Comparison of ENCODE assay signal across 10 mouse cellular contexts in the genomic region with DNA sequence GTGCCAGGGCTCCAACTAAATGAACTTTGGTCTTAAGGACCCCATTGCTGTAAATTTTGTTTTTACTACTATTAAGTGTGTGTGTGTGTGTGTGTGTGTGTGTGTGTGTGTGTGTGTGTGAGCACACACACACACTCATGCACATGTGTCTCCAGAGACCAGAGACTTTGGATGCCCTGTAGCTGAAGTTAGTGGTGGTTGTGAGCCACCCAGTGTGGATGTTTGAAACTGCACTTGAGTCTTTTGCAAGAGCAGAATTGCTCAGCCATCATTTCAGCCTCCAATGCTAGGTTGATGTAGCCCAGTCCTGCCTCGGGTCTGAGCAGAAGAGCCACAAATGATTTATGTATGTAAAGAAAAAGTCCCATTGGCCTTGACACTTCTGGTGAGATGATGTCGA. TPM values are rescaled to one million over a fixed set of nuclear protein-coding genes. Genes with fewer than 3 reads are reported as not detected.
DNase-seq lines count a peak whose midpoint lies in the region; ATAC-seq and TF ChIP-seq lines count a peak whose summit lies in the region.
"Had no signal": no experiment of that assay in that cellular context is flagged by ENCODE, and none has a peak within 500 bp of the region (broad histone marks: within the 10 kb centered on the region; RNA-seq: fewer than 3 reads in every experiment).

No protein-coding gene starts in this region.

- 48% methylated on average over 2 of the region's 2 CpGs for WGBS in kidney, embryonic 14.5 days

- no peak overlapping the region for H3K4me2 ChIP-seq in kidney, embryonic 14.5 days (replicated peaks; ENCODE audit: low read depth, low read length)
- H3K4me2 ChIP-seq: heart, embryonic 11.5 days; stomach, embryonic 15.5 days had no signal

- no peak for ATAC-seq in kidney, embryonic 14.5 days (ENCODE audit: low FRiP score, low TSS enrichment)

- H3K9me3 ChIP-seq in kidney, embryonic 14.5 days (ENCODE audit: control insufficient read depth, low read length) = no peaks in the 10 kb centered on the region
- H3K9me3 ChIP-seq: stomach, embryonic 15.5 days had no signal

- no peak overlapping the region for H3K4me3 ChIP-seq in kidney, embryonic 14.5 days (ENCODE audit: low read length)
- H3K4me3 ChIP-seq in C2C12 (ENCODE audit: insufficient read depth, poor library complexity, severe bottlenecking) = no peak overlapping the region
- H3K4me3 ChIP-seq: stomach, embryonic 15.5 days had no signal

- no peaks in the 10 kb centered on the region for H3K4me1 ChIP-seq in kidney, embryonic 14.5 days (ENCODE audit: control insufficient read depth, insufficient read depth, low read length)
- H3K4me1 ChIP-seq: stomach, embryonic 15.5 days had no signal

- H3K36me3 ChIP-seq in kidney, embryonic 14.5 days (ENCODE audit: control insufficient read depth, insufficient read depth, low read length) = no peaks in the 10 kb centered on the region
- no peaks in the 10 kb centered on the region for H3K36me3 ChIP-seq in C2C12 (ENCODE audit: control insufficient read depth, insufficient read depth)
- H3K36me3 ChIP-seq: stomach, embryonic 15.5 days had no signal

- no peak overlapping the region for H3K27ac ChIP-seq in kidney, embryonic 14.5 days (ENCODE audit: low read depth, low read length)
- H3K27ac ChIP-seq: stomach, embryonic 15.5 days had no signal

- peak; percentile 8 for TF ChIP-seq CTCF in C2C12 (IDR thresholded peaks at IDR 0.05; ENCODE audit: control insufficient read depth, insufficient read depth, insufficient read length)

- DNase-seq in adrenal gland, postnatal 10 days = peak; percentile 52
- no peak for DNase-seq in adrenal gland, adult 18-20 months (ENCODE audit: low spot score in 2 of 2)
- peak; percentile 29 to 58 for DNase-seq in kidney, adult 8-10 months
- DNase-seq in kidney, postnatal 4 days = peak; percentile 65 to 69
- DNase-seq in retina, embryonic 14.5 days (ENCODE audit: low spot score) = no peak
- no peak for DNase-seq in urinary bladder, postnatal 10 days (ENCODE audit: low spot score)

- H3K27me3 ChIP-seq in kidney, embryonic 14.5 days (ENCODE audit: control insufficient read depth, insufficient read depth, low read length) = no peaks in the 10 kb centered on the region
- H3K27me3 ChIP-seq in C2C12 (ENCODE audit: control insufficient read depth, insufficient read depth, insufficient read length) = no peaks in the 10 kb centered on the region

- H3ac ChIP-seq in C2C12 (ENCODE audit: control insufficient read depth, insufficient read length, low read depth) = no peak overlapping the region

- no peak overlapping the region for H3K9ac ChIP-seq in kidney, embryonic 14.5 days (ENCODE audit: low read depth, low read length)
- H3K9ac ChIP-seq: stomach, embryonic 15.5 days had no signal

- H3K79me3 ChIP-seq in C2C12 (ENCODE audit: low read depth) = no peaks in the 10 kb centered on the region

- no peaks in the 10 kb centered on the region for H3K79me2 ChIP-seq in C2C12 (ENCODE audit: control insufficient read depth, insufficient read depth)

TF ChIP-seq in C2C12, 6 proteins besides CTCF, POLR2A, EP300 and RAD21:
- no peak for TF ChIP-seq MYOG (IDR thresholded peaks at IDR 0.05; ENCODE audit: control insufficient read depth, extremely low read depth, insufficient read length)
- TF ChIP-seq CEBPB (IDR thresholded peaks at IDR 0.05; ENCODE audit: low read depth) = no peak
- TF ChIP-seq MYOD1 (IDR thresholded peaks at IDR 0.05; ENCODE audit: control insufficient read depth, insufficient read length, low read depth) = no peak
- TF ChIP-seq MAX (IDR thresholded peaks at IDR 0.05) = no peak
- no peak for TF ChIP-seq FOSL1 (IDR thresholded peaks at IDR 0.05; ENCODE audit: insufficient read depth, low read length, poor library complexity, severe bottlenecking)
- TF ChIP-seq USF1 (IDR thresholded peaks at IDR 0.05; ENCODE audit: low read depth) = no peak

RNA-seq across cellular contexts. Expression of gene Alox5, which starts 37.3 kb away (rescaled TPM):
- 1 to 10 TPM; 2.1 TPM for total RNA-seq in adrenal gland, postnatal 10 days (2021)
- 1 to 10 TPM; 1.6 to 3.0 TPM for total RNA-seq in adrenal gland, adult 18-20 months (2021)
- 0.07 and 0.41 TPM in 2 replicates for polyA plus RNA-seq in kidney, embryonic 14.5 days (2014; fragmentation: Nextera tagmentation; extraction: Ambion mirVana)
- polyA plus RNA-seq in C2C12 (2012; fragmentation: generic; extraction: Trizol) = 7.1 TPM

Comparison
In these comparisons a context has a peak if more than half of its experiments do, and no peak if none do; other contexts are left out.
1. DNase-seq: peak in adrenal gland, postnatal 10 days (single experiment), kidney, adult 8-10 months (2 of 2) and kidney, postnatal 4 days (2 of 2); none in adrenal gland, adult 18-20 months (0 of 2), retina, embryonic 14.5 days (single experiment) and urinary bladder, postnatal 10 days (single experiment).